Mouse (Mus musculus) brain, adult 2 months (tissue): ENCODE results near the gene Cpeb3.
"Not testable (repeated sequence)": the region's sequence is repeated elsewhere in the genome, so short reads cannot be mapped to it uniquely, and the experiment has no call there.

Experiments used
- DNase-seq: peaks from one replicate; pipeline ENCODE4 v3.0.0; 2011; ENCODE audit warnings: low read depth, low spot score

Cpeb3 gene

GRCm38 (mm10) chr19:37207303-37208175, 862 bp downstream of the Cpeb3 start, which contains the start of gene March5:
TSS of gene March5 (plus strand) at chr19:37207543.
- DNase-seq: peak; percentile 96

DNA sequence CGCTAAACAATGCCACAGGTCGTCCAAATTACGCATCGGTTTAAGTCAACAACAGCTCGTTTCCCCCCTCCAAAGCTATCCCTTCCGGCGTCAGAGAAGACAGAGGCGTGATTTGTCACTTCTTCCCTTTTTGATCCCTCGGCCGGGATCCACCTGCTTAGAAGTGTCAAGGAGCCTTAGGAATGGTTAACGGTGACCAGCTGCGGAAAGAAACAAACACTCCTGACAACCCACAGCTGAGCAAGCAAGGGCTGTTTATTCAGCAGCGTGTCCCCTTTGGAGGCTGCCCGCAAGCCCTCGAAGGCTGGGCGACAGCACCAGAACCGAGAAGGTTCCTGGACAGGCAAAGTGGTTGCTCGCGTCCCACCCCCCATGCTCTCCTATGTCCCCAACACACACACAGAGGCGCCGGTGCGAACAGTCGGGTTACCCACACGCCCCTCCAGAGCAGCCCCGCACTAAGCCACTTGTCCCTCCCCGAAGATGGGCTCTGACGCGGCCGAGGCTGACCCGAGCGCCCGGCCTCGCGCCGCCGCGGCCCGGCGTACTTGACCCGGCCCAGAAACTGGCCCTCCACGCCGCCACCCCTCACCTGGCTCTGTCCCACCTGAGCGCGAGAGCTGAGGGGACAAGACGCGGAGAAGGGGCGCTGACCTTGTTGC, 1.6 kb downstream of the Cpeb3 start:
- DNase-seq: peak; percentile 78

DNA sequence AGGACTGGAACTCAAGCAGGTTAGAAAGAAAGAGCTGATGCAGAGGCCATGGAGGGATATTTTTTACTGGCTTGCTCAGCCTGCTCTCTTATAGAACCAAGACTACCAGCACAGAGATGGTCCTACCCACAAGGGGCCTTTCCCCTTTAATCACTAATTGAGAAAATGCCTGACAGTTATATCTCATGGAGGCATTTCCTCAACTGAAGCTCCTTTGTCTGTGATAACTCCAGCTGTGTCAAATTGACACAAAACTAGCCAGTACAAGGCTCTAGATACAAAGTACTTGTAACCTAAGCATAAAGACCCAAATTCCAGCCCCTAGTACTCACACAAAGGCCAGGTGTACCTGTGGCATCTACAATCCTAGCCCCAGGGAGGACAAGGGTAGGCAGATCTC, 3.2 kb downstream of the Cpeb3 start:
- DNase-seq: not testable (repeated sequence)

- DNase-seq: no peak
These were observed 5.0 kb downstream of the Cpeb3 start for GRCm38 (mm10) chr19:37203371-37203770.

DNA sequence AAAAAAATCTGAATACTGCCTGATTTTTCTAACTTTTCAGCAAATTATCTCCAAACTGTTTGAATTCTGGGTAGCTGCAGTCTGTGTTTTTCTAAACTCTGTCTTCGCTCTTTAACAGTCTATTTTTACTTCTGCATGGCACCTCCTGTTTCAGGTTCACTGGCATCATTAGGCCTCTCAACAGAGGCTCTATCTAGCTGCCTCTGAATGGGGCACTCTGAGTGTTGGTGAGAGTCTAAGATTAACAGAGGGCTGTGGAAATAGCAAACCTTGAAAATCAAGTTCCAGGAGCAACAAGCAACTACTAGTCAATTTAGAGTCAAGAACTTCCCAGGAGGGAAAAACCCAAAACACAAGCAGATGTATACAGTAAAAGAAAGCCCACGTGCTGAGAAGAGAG, 8.5 kb downstream of the Cpeb3 start:
- DNase-seq: no peak

DNA sequence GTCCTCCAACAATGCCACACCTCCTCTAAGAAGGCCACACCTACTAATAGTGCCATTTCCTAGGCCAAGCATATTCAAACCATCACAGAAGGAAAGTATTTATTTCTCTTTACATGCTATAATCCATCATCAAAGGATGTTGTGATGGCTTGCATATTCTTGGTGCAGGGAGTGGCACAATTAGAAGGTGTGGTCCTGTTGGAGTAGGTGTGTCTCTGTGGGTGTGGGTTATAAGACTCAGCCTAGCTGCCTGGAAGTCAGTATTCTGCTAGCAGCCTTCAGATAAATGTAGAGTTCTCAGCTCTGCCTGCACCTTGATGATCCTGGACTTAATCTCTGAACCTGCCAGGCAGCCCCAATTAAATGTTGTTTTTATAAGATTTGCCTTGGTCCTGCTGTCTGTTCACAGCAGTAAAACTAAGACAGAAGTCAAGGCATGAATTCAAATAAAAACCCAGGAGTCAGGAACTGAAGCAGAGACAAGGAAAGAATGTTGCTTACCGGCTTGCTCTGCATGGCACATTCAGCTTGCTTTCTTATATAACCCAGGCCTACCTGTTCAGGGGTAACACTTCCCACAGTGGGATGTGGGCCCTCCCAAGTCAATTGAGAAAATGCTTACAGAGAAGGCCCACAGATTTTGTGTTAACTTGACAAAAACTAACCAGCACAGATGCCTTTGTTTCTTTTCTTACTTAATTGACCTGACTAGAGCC, 10.1 kb downstream of the Cpeb3 start:
- no peak for DNase-seq

GRCm38 (mm10) chr19:37192475-37193058, 15.8 kb downstream of the Cpeb3 start:
- DNase-seq: peak; percentile 22

DNA sequence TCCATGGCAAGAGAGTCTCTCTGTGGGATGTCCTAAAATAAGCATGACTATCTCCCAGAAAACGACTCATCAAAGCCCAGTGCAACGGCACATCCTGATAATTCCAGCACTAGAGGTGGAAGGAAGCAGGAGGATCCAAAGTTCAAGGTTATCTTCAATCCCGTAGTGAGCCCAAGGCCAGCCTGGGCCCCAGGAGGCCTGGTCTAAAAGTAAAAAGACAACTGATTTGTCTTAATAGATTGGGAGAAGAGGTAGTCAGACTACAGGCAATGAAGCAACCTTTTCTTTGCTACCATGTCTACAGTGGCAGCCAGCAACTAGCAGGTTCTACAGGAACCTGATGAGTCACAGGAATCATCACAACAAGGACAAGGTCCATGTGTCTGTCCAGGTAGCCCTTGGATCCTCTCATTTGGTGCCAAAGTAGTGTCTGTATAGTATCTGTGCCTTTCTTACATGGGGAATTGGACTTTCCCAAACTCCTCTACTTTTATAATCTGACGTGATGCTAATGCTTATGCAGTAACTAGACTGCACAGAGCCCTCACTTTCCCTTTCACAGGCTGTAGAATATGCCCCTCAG, 19.9 kb downstream of the Cpeb3 start:
- DNase-seq: no peak

DNA sequence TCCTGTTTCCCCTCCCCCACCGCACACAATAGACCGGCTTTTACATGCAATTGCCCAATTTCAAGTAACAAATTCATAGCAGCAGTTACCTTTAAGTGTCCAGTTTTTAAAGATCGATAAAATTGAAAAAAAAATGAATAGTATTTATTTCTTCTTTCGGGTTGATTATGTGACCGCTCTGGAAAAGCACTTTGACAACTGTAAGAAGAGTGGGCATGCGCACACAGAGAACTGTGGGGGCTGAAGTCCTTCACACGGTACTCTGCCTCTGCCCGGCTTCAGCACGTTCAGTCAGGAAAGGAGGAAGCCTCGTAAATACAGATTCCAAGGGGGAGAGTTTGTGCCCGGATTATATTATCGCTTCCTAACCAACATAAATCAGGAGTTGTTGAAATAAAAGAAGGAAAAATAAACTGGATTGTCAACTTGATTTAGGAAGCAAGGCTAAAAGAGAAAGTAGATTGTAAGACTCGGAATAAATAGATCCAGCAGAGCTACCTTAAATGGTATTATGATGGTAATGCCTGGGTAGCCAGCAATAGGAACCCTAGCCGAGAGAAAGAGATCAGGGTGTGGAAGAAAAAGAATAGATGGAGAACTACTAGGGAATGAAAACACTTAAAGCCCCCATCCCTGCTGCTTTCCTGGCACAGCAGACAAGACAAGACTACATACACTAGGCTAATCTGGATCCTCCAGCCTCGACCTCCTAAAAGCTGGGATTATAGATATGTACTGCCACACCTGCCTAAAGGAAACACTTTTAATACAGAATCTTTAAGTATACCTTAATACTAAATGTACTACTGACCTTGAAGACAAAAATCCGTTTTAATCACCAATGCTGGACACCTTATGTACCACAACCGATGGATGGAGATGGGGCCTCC, 30.3 kb downstream of the Cpeb3 start:
- DNase-seq: peak; percentile 95

DNA sequence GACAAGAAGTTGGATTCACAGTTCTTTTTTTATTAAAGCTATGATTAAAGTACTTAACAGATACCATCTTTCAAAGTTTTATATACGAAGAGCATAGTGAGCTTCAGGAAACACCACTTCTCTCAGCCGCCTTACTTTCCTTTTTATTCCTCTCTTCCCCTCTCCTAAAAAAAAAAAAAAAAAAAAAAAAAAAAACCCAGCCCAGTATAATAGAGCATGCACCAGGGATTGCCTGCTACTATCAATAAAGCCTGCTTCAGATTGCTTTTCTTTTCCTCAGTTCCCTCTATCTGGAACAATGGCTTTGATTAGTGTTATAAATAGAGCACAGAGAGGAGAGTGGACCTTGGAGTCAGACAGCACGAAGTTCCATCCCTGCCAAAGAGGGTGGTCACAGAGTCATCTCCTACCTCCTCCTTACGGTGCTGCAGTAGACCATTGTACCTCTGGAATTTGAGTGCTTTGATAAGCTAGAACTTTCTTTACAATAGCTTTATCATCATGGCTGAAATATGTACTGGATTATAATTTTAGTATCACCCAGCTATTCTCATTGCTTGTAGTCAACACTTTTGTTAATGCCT, 31.4 kb downstream of the Cpeb3 start:
- peak; percentile 43 for DNase-seq

- DNase-seq: peak; percentile 95
These were observed 32.5 kb downstream of the Cpeb3 start for GRCm38 (mm10) chr19:37175919-37176318.

- DNase-seq: no peak
These were observed 33.0 kb downstream of the Cpeb3 start for GRCm38 (mm10) chr19:37175436-37175805.

GRCm38 (mm10) chr19:37174716-37175435, 33.5 kb downstream of the Cpeb3 start:
- DNase-seq: peak; percentile 92

GRCm38 (mm10) chr19:37174116-37174715, 34.2 kb downstream of the Cpeb3 start:
- peak; percentile 66 for DNase-seq

DNA sequence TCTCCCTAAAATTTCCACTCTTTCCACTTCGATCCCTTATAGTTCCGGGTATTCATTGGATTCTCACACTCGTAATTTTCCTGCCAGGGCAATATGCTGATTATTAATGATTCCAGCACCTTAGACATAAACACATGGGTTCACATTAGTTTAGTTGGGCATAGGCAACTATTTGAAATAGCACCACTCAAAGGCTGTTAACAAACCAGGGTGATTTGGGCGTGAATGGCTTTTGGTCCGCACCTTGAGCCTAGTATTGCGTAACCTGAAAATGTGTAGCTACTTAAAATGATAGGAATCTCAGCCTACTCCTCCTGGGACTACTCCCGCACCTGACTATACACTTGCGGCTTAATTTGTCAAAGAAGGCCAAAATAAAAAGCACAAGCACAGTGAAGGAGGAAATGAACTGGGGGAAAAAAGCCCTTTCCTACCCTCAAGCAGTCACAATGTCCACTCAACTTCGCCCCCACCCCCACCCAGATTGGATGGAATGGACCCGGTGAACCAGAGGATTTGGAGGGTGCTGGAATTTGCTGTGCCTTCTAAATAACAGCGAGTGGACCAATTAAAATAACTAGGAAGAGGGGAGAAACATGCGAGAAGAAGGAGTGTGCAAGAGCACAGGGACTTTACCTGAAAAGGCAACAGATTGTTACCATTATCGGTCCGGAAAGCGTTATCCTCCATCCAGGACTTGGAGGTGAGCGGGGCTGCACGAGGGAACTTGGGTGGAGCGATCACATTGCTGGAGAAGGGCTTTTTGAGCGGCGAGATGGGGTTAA, 34.9 kb downstream of the Cpeb3 start:
- DNase-seq: peak; percentile 55

- DNase-seq: peak; percentile 45
These were observed 35.8 kb downstream of the Cpeb3 start for GRCm38 (mm10) chr19:37172566-37173130.

DNA sequence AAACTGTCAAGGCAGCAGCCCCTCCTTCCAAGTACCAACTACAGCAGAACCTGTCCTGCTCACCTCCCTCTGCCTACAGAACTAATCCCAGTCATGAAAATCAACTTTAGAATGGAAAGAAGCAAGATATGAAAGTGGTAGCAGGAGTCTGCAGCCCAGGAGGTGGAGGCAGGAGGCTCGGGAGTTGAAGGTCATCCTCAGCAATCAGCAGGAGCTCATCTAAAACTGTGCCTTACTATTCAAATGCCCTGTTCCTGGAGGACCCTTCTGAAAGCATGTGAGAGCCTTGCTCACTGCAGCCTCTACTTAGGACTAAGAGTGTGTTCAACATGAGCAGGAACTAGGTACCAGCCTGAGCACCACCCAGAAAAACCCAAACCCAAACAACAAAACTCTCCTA, 36.3 kb downstream of the Cpeb3 start:
- DNase-seq: no peak

GRCm38 (mm10) chr19:37156770-37157336, 51.5 kb downstream of the Cpeb3 start:
- DNase-seq: no peak
